Mouse (Mus musculus) urinary bladder, postnatal 36 days (tissue): ENCODE measurements around the gene Rnf145.

Source experiments
- DNase-seq, 2 experiments: peaks; one replicate each; pipeline ENCODE4 v3.0.0; 2022; ENCODE audit warnings: low spot score in 2 of 2, mixed read lengths in 1 of 2

Rnf145 gene

DNA sequence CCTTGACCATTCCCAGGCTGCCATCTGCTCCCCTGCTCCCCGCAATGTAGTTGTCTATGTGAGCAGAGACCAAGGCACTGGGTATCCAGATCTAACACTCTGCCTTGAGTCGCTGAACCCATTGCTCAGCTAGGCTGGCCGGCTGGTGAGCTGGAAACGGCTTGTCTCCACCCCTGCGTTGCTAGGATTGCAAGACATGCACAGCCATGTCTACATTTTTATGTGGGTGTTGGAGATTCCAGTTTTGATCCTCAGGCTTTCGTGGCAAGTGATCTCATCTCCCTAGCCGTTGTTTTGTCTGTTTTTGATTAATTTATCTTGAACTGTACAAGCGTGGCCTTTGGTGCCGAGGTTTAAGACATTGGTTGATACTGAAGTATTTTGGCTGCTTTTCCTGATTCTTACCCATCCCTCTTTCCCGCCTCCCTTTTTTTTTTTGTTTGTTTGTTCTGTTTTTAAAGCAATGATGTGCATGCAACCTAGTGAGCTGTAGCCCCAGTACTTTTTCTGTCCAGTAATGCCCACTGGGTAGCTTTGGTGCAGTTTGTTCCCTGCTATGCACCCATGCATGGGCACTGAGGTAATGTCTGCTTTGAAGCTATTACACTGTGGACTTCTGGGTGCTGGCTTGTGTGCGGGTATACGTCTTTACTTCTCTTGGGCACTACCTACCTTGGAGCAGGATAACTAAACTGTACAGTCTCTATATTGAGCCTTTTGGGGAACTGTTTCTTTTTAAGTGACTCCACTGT is 16.4 kb downstream of the Rnf145 start:
- peak in 1 of 2 experiments; percentile 48 for DNase-seq

DNA sequence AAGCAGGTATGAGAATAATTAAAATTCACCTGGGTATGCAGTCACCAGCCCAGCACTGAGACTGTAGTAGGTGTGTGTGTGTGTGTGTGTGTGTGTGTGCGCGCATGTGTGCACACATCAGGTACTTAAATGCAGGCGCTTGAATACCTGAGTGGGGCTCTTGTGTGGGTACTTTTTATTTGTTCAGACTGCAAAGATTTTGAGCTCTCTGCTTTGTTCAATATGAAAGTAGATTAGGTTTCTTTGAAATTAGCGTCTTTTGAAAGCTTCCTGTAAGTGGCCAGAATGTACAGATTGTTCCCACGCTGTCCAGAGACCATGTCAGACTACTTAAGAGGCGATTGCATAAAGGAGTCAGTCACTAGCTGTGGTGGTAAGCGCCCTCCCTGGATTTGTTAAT is 18.6 kb downstream of the Rnf145 start:
- no peak for DNase-seq

DNA sequence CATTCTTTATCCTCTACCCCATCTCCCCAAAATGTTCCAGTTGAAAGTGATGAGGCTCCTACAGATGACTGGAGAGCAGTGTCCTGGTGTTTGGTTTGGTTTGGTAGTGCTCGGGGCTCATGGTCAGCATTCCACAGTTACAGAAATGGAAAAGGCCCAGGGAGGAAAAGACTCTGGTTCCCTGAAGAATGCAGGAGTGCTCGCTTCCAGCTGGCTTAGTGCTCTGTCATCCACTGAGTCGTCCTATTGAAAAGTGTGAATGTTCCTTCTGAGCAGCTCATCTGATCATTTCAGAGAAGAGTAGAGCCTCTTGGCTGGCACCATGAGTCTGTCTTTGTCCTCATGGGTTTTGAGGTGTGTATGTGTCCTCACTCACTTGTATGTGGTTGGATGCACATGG is 19.3 kb downstream of the Rnf145 start:
- no peak for DNase-seq

DNA sequence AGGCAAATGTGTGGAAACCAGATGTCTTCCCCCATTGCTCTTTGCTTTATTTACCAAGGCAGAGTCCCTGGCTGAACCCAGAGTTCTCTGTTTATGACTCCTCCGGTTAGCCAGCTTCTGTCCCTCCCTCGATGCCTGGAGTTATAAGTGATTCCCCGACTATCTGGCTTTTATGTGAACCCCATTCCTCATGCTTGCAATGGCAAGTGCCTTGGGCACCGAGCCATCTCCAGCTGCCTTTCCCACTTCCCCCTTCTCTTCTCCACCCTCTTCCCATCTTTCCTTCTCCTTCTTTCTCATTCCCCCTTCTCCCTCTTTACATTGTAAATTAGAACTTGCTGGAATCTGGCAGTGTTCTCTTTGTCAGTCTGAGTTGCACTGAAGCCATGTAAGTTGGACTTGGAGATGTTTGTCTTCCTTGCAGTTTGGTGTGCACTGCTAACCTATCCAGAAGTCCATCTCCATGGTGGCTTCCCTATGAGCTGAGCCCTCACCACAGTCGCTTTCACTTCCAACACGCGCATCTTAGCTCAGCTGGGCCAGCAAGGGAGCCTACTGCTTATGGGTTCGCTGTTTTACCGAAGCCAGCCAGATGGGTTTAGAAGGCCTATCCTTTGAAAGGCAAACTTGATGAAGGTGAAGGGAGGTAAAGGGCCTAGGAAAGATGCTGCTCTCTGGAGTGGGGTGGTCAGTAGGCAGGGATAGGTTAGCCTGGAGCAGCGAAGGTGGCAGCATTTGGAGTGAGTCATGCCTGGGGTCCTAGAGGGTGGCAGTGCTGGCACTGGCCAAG is 19.9 kb downstream of the Rnf145 start:
- no peak for DNase-seq

DNA sequence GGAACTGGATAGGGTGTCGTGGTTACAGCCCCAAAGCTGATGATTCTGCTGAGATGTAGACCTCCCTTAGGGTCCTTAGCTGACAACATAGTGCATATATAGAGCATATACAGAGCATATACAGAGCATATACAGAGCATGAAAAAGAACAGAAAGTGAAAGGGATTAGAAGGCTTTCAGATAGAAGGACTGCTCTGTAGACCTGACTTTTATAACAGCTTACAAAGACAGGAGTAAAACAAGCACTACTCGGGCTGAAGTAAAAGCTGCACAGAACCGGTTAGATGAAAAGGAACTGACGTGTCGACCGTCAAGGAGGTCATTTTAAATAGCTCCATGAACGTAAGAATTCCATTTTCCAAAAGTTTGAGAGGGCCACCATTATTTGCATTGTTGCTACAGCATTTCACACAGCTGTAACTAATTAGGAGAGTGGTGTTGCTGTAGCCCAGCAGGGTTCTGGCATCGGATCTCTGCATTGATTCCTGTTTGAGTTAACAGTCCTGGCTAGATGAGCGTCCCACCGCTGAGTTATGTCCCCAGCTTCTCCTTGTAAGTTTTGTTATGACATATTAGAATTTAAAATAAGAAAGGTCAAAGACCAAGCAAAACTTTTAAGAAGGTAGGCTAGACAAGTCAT is 20.6 kb downstream of the Rnf145 start:
- no peak for DNase-seq

DNA sequence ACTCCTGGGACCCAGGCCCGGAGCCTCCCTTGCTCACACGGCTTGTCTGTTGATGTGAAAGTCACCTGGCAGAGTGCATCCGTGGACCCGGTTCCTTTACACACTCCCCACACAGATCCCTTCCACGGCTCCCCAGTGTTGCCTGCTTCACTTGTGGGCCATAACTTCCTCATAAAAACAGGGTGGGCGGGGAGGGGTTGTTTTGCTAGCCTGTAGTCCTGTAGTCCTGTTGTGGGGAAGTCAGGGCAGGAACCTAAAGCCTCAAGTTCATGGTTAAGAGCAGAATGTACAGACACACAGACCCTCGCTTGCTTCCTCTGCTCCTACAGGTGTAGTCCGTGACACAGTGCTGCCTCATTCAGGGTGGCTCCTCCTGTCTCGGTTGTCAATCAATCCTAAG is 21.5 kb downstream of the Rnf145 start:
- DNase-seq, result no peak

DNA sequence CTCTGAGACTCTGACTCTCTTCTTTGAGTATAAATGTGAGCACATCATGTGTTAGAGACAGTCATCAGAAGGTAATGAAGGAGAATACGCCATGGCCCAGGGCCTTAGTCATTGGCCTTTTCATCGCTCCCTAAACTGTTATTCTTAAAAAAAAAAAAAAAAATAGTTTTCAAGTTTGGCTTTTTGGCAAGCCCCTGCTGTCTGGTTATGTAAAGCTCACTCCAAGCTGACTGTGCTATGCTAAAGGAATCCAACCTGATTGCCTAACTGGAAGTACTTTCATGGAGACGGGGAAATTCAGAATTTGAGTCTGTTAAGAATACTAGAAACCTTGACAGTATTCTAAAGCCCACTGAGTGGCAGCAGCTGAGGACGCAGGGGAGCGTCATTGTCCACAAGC is 22.5 kb downstream of the Rnf145 start:
- no peak for DNase-seq

DNA sequence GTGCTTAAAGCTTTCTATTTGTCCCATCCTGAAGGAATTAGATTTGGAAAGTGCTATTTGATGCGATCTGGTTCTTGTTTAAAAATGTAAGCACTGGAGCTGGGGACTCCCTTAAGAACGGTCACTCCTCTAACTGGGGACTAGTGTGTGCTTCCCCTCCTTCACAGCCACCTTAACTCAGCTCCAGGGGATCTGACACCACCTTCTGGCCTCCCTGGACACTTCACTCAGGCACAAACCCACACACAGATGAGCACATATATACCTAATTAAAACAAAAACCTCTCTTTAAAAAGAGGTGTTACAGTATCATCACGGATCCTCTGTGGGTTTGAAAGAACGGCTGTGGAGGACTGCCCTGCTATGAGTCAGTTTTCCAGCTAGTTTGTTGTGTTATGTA is 23.0 kb downstream of the Rnf145 start:
- no peak for DNase-seq

DNA sequence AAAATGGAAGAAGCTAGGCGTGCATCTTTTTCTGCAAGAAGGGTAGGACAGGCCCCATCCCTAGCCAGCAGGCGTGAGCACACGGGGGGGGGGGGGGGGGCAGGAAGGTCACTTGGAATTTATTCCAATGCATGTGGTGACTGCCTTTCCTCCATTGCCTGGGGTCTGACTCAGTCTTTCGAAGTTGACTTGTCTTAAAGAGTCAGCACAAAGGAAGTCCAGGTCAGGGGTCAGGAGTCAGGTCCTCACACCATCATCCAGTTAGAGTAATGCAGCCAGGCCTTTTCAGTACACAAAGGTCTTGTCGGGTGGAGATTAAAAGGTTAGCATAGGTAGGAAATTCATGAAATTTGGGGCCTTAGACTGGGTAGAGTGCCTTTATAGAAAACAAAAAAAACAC is 24.8 kb downstream of the Rnf145 start:
- DNase-seq, result no peak

DNA sequence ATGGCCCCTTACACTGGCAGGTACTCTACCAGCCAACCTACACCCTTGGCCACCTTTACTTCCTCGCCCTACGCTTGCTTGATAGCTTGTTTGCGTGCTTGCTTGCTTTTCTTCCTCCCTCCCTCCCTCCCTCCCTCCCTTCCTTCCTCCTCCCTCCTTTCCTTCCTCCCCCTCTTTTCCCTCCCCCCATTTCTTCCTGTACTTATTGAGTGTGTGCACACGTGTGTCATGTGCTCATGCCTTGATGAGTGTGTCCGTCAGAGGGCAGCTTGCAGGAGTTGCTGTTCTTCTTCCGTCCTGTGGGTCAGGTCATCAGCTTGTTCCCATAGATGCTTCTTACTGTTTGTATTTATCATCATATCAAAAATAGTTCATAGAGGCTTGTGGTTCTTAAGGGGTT is 25.2 kb downstream of the Rnf145 start:
- no peak for DNase-seq

DNA sequence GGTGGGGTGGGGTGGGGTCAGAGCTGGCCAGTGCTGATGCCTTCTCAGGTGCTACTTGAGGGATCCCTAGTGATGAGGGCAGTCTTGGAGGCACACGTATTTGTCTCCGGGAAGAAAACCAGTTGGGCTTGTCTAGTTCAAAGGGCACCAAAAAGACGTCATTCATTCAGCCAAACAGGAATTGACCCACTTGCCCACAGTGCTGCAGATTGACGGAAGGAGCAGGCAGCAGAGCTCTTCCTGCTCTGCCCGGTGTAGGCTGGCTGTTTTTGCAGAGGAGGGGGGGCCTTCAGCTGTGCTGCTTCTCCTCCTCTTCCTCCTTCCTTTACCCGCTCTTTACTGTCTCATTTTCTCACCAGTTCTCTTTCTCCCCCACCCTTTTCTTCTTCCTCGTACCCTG is 26.4 kb downstream of the Rnf145 start:
- no peak for DNase-seq

DNA sequence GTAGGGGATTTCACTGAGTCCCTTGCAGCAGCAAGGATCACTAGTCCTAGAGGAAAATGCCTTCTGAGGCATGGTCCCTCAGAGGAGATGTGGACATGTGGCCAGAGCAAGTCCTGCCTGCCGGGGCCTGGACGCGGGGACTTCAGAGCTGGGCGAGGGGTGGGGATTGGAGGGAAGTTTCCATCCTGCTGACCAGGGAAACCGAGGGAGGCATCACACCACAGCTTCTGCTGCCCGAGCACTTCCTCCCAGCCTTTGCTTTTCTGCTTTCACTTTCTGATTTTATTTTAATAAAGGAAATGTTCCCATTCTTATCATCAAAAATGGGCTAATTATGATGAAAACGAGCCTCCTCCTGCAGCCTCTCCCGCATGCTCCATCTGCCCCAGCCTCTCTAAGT is 27.5 kb downstream of the Rnf145 start:
- no peak for DNase-seq

DNA sequence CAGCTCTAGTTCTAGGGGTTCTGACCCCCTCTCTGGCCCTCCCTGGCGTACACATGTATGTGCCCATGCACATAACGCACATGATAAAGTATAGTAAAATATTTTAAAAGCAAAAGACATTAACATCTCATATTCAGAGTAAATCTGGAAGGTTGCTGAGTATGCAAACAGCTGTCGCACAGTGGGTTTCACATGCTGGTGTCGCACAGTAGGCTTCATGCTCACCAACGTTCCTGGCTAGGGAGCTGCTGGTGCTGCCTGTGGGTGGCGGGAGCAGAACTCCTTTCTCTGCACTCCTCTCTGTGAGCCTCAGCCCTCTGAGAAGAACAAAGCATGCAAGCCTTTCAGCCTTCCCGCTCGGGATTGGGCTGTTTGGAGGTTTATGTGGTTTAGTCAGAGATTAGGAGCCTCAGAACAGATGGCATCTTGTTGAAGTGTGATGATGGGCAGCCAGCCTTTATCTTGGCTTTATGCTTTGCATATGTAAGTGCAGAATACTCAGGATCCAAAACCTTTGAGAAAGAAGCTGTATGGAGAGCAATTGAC is 29.0 kb downstream of the Rnf145 start:
- DNase-seq, result no peak

DNA sequence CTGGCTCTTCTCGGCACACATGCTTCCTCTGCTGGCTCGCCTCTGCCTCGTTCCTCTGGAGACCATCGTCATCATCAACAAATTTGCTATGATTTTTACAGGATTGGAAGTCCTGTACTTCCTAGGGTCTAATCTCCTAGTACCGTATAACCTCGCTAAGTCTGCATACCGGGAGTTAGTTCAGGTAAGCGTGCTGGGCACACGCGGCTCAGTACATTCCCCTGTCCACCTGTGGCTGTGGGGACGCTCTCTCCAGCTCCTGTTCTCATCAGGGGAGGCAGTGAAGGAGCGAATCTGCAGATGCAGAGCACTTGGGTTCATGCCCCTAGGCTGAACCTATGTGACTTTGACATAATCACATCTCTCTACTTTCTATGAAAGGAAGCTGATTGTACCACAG is 30.1 kb downstream of the Rnf145 start:
- DNase-seq, result no peak

DNA sequence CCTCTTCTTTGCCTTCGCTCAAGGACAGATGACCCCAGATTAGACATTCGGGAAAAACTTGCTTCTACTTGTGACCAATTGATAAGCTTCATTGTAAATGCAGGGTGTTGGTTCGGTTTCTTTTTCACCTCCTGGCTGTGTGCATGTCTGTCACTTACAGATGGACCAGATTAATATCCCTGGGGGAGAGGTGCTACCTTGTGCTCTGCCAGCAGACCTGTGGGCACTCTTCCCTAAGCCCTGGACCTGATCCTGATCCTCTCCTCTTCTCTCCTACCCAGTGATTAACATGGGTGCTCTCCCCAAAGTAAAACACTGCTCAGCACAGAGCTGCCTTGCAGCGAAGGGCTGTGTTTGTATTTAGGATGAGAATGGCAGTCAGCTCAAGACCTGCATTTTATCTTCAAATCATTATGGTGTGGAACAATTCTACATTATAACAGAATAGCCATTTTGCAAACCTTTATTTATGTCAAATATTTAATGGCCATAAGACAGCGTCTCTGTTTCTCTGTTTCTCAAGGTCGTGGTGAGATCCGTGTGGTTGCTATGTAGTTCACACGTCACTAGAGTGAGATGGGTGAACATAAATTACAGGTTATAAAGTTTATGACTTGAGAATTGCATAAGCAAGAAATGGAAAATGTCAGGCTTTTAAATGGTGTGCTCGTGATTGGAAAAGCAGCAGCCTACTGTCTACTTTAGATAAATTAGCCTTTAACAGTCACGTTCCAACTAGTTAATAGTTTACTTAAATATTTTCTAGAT is 30.9 kb downstream of the Rnf145 start:
- DNase-seq, result no peak

DNA sequence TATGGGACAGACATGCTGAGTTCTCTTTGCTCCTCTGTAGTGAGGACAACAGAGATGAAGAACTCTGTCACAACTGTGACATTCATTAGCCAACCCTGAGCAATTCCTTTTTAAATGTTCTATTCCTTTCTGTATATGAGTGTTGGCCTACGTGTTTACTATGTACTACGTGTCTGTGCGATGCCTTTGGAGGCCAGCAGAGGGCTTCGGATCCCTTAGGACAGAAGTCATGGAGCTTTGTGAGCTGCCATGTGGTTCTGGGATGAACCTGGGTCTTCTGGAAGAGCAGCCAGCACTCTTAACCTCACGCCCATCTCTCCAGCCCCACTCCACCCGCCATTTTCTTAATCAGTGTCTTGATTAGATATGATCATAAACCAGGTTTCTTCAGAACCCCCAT is 32.2 kb downstream of the Rnf145 start:
- no peak for DNase-seq

DNA sequence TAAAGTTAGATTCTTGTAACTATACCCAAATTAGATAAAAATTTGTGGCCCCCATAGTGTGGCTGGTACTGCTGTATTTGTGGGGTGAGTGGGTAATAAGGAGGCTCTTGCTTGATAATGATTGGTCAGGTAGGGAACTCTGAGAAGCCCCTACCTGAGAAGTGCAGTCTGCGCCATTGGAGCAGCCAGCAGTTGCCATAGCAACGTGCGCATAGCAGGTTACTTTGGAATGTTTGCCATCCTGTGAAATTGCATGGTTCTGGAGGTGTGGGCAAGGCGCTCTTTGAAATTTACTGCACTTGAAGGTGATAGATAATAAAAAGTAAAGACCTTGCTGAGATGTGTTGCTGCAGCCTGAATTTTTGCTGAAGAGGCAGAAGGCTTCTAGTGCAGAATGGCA is 35.6 kb downstream of the Rnf145 start:
- no peak for DNase-seq

DNA sequence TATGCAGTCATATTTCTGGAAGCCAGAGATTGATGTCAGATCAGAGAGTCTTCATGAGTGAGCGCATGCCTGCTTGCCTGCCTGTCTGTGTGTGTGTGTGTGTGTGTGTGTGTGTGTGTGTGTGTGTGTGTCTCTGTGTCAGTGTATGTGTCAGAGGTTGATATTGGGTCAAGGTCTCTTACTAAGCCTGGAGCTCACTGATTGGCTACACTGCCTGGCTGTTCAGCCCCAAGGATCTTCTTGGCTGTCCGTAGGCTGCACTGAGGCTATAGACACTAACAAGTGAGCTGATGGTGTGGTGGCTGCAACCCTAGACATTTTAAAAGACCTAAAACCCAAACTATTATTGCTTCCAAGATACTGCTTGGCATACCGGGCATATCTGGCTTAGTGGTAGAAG is 39.8 kb downstream of the Rnf145 start:
- no peak for DNase-seq

DNA sequence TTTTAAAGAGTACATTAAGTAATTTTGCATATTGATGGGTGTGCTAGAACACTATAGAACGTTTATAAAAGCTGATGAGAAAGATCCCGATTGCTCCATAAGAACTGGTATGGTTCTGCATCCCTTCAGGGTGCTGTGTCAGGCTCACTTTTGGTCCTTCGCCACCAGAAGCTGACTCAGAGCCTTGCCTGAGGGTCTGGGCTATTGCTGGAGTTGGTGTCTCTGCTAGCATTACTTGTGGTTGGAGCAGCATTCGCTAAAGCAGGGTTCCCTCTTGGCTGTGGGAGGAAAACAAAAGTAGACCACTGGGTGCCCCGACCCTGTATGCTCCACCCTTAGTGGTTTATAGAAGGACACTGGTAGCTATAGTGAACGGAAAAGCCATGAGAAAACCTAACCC is 40.7 kb downstream of the Rnf145 start:
- DNase-seq, result no peak

DNA sequence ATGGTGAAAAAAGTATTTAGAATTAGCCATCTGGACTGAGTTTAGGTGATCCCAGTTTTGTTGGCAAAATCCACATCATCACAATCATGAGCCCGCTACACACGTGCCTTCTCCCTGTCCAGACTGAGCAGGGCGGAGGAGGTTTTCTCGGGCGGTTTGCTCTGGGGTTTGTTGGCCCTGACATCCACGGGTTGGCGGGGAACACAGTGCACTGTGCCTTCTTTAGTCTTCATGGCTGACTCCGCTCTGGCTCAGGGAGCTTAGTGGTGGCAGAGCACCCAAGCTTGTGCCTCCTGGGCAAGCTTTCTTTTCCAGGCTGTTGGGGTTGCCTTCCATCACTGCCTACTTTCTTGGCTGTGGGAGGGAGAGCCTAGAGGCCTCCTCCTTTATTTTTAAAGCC is 41.6 kb downstream of the Rnf145 start:
- no peak for DNase-seq

DNA sequence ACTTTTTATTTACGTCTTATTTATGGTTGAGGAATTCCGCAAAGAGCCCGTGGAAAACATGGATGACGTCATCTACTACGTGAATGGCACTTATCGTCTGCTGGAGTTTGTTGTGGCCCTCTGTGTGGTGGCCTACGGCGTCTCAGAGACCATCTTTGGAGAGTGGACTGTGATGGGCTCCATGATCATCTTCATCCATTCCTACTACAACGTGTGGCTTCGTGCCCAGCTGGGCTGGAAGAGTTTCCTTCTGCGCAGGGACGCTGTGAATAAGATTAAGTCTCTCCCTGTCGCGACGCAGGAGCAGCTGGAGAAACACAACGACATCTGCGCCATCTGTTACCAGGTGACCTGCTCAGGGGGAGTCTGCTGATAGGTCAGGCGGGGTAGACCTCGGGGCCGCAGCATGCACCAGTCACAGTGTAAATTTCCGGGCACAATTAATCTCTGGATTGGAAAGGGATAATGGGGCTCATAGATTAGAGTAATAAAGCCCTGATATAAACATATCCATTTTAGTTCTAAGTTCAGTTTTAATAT is 42.8 kb downstream of the Rnf145 start:
- no peak for DNase-seq
